Mouse (Mus musculus) adrenal gland, postnatal 36 days (tissue): ENCODE results near the gene Iffo2. TPM values are rescaled to one million over a fixed set of nuclear protein-coding genes. Genes with fewer than 3 reads are reported as not detected.
"Not testable (repeated sequence)": the region's sequence is repeated elsewhere in the genome, so short reads cannot be mapped to it uniquely, and the experiment has no call there.

ENCODE experiments used
- DNase-seq, 2 experiments: peaks; one replicate each; pipeline ENCODE4 v3.0.0; 2021; ENCODE audit warnings: mixed read lengths in 1 of 2
- long read RNA-seq, 2 experiments: library from polyadenylated mRNA; stranded (forward); transcript quantifications; one replicate each; pipeline ENCODE4 v2.0.0; 2021; ENCODE audit warnings: borderline sequencing depth in 2 of 2
- total RNA-seq, 2 experiments: library from RNA; stranded (reverse); gene quantifications; 2 replicates each; pipeline ENCODE4 v1.2.3; 2021

Gene Iffo2
- total RNA-seq = 10 to 100 TPM; 11.3 to 11.4 TPM
- long read RNA-seq, experiment 1, full-length matches to known transcripts = 5 of 8 reads
- long read RNA-seq, experiment 1, partial matches to known transcripts = 1 of 8 reads
- long read RNA-seq, experiment 1, other reads (novel, unspliced or antisense) = 2 of 8 reads
- long read RNA-seq, experiment 2, full-length matches to known transcripts = 1 of 1 reads
- long read RNA-seq, experiment 2, partial matches to known transcripts = 0 of 1 reads
- long read RNA-seq, experiment 2, other reads (novel, unspliced or antisense) = 0 of 1 reads

DNA sequence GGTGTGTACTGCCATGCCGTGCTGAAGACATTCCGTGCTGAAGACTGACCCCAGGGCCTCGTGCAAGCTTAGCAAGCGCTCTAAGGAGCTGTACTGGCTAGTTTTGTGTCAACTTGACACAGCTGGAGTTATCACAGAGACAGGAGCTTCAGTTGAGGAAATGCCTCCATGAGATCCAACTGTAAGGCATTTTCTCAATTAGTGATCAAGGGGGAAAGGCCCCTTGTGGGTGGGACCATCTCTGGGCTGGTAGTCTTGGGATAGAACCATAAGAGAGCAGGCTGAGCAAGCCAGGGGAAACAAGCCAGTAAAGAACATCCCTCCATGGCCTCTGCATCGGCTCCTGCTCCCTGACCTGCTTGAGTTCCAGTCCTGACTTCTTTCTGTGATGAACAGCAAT is at the start of gene Iffo2:
Gene Iffo2, plus strand, starts transcription at position 301 of the 400 bp plus-strand sequence.
- DNase-seq = not testable (repeated sequence)

DNA sequence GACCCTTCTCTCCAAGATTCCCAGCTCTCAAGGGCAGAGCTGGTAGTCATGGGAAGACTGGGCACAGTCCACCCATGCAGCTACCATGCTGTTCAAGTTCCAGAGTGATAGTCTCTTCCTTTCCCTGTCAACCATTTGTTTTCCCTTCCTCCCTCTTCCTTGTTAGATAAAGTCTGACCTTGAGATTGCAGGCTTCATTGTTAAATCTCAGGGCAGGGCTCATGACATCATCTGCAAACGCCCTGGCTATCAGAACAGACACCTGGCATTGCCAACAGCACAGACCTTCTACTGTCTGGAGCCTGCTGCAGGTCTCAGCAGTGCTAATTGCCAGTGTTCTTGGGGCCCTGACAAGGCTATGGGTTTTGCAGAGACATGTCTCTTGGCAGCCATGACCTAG is 48.9 kb upstream of the Iffo2 start:
- DNase-seq = no peak

DNA sequence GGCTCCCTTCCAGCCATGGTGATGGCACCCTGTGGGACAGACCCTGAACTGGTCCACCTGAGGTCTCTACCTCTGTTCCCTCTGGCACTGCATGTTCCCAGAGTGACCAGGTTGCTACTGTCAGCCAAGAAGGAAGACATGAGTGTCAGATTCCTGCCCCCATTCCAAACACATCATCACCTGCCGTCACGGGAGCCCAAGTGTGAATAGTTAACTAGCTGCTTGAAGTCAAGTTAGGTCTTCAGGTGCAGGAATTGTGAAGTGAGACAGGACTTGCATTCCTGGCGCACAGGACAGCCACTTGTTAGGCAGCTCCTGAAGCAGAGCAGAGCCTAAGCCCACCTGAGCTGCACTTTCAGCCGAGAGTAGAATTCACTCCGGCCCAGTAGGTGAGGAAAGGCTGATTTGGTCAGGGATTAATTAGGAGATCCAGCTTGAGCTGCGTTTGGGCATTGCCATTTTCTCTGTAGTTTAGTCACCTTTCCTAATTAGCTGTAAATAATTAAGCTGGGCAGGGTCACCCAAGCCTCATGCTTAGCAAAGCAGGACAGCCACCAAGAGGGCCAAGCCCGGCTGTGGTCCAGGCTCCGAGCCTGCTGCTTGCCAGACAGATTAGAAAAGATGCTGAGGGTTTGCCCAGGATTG is 46.8 kb upstream of the Iffo2 start:
- no peak for DNase-seq

DNA sequence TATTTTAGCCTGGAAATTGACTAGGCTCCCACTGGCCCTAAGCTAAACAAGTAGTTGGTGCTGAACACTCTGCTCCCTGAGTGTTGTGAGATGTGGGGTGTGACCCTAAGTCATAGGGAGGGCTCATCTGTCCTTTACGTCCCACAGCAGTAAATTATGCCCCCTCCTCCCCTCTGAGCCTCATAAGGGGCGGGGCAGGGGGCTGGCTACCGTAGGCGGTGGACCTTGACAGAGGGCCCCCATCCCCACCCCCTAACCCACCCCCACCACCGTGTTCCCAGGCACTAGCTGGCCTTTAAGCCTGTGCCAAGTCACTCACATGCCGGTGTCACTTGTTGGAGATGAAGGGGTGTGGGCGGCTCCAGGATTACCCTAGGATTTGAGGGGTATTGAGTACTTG is 45.9 kb upstream of the Iffo2 start:
- DNase-seq = no peak

DNA sequence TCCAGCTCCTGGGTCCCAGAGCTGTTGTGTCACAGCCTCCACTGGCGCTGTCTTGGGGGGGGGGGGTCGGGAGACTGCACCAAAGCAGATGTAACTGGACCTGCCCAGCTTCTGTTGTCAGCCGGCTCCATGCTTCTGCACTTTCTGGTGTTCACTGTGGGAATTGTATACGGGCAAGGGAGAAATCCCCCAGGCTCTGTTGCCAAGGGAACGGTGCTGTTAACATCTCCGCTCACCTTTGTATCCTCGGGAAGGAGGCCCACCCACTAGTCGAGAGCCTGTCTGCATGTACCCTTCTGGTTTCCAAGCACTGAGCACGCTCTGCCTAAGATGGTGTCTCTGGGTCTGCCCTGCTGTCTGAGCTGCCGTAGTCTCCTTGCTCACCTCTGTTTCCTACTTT is 43.3 kb upstream of the Iffo2 start:
- no peak for DNase-seq

DNA sequence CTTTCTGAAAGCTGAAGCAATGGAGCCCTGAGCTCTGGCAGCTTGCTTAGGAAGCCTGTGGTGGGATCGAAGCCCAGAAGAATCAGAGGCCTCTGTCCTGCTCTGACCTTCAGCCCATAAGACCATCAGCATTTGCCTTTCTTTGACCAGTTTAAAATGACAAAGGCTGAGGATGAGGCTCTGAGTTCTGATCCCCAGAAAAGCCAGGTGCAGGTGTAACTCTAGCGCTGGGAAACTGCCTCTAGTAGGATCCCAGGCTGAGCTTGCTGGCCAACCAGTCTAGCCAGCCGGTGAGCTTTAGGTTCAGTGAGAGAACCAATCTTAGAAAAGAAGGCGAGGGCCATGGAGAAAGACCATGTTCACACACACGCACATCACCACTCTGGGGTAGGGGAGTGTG is 42.0 kb upstream of the Iffo2 start:
- no peak for DNase-seq

DNA sequence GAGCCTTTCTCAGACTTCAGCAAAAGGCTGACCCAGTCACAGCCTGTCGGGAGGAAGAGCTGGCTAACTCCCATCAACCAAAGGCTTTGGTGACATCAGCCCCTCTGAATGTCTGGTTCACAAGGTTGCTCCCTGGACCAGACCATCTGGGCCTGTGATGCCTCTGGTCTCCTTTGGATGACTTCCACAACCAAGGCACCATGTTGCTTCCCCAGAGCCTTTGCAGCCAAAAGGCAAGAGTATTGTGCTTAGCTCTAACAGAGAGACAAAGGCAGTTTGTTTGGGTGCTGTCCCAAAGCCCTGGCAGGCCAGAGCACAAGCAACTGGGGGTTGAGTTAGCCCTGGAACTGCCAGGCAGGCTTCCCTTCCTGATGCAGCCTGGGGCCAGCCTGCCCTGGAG is 40.4 kb upstream of the Iffo2 start:
- no peak for DNase-seq

DNA sequence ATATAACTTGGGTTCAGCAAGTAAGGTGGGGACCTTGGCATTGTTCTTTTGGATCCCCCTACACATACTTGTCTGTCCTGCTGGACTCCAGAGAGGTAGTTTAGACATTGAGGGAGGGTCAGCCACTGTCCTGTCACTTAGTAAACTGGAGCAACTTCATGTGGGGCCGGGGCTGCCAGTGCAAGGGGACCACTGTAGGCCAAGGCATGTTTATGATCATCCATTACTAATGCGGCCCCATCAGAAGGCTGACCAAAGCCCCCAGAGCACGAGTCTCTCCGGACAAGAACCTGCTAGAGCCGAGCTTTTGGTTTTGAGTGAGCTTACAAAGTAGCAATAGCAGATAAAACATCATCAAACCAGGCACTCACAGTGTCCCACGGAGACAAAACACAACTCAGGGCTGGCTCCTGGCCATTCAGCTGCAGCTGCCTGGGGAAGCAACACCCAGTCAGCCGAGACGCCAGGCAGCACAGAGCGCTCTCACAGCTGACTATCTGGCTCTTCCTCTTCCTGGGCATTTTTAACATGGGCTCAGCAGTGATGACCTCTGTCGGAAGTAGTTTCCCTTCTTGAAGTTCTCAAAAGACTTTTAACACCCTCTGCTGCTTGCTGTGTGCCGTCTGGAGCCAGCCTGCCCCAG is 39.8 kb upstream of the Iffo2 start:
- DNase-seq = peak in 1 of 2 experiments; percentile 34

DNA sequence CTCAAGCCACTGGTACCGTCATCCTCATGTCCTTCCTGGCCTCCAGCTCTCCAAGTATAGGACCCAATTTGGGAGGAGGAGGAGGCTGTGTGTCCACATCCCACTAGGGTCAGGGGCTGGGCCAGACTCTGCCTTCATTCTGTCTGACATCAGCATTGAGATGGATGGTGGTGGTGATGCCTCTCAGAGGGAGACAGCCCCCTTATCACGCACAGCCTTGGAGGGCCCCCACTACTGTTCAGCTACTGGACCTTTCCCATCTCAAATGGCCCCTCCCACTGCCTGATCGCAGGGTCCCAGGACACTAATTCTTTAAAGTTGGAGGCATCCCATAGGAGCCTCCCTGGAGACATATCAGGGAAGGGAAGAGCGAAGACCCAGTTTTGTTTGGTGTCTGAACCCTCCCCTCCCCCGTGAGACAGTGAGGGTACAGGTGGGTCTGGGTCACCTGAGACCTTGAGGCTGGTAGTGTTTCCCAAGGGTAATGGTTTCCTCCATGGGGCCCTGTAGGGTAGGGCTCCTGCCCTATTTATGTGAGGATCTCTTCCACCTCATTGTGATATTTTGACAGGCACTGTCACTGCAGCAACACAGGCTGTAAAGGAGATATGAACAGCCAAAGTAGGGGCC is 38.7 kb upstream of the Iffo2 start:
- DNase-seq = no peak

DNA sequence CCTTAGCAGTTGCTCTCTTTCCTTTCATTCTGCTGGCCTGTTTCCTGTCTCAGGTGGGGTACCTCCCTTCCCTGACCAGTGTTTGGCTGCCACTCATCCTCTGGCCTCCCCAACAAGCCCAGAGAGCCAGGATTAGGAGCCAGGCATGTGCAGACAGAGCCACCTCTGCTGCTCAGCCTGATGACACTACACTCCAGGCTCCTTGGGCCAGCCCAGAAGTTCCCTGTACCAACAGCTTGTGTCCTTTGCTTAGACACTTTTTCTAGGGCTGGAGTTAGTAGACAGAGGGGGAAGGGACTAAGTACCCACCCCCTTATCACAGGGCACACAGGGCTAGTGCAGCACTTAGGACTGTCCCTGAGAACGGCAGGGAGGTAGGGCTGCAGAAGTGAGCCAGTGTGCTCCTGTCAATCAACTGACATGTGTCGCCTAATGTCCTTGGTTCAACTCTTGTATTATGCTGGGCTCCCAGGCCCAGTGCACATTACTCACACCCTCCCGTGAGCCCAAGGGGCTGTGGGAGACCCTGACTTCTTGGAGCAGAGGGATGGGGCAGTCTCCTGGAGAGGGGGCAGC is 38.0 kb upstream of the Iffo2 start:
- DNase-seq = peak in 1 of 2 experiments; percentile 27

DNA sequence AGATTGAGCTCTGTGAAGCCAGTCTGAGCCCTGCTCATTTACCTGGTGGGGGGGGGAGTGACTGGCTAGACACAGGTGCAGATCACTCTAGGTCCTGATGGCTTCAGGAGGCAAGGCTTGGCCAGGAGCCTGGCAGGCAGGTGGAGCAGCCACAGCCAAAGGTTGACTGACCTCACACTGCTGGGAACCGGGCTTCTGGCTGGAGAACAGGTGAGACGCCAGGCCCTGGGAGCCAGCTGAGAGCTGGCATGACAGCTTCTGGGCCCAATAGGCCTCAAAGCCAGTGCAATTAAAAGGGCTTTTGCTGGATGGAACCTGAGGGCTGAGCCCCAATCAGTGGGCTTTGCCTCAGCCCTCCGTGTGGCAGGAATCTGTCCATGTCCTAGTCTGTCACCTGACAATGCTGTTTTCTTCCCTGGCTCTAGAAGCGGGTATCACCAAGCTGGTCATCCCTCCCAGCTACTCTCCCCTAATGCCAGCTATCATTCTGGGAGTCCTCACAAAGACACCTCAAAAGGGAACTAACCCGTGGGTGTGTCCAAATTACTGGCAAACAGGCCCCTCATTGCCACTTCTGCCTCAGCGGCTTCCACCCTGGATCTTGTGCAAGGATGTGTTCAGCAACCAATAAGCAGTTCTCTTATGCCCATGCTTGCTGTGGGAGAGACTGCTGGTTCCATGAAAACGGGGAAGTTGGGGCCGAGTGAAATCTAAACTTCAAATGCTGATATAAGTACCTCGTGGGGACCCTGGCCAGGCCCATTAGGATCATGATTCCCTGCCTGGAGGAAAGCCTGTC is 36.9 kb upstream of the Iffo2 start:
- DNase-seq = peak in 1 of 2 experiments; percentile 28

DNA sequence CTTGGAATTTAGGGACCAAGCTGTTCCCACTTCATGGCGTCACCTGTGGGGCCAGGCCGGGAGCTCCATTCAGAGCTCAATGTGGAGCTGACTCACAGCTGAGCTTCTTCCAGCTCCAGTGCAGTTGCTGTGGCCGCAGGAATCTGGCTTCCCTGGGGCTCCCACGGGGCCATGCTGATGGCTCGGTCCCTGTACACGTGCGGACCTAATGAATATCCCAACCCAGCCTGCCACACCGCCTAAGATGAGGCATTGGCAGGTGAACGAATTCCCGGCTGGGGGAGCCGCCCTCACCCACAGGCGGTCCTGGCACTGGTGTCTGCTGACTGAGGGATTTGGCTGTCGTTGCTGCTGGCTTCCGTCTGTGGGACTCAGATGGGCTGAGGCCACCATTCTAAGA is 29.5 kb upstream of the Iffo2 start:
- DNase-seq = no peak

DNA sequence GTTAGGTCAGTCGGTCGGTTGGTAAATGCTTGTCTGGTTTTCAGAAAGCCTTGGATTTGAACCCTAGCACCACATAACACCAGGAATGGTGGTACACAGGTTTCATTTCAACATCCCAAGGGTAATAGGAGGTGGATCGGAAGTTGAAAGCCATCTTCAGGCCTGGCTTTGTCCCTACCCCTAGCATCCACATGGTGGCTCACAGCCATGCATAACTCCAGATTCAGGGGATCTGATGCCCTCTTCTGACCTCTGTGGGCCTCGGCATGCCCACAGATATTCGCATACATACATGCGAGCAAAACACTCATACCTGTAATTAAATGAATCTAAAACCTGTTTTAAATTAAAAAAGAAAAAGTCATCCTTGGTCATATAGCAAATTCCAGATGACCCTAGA is 28.6 kb upstream of the Iffo2 start:
- no peak for DNase-seq

DNA sequence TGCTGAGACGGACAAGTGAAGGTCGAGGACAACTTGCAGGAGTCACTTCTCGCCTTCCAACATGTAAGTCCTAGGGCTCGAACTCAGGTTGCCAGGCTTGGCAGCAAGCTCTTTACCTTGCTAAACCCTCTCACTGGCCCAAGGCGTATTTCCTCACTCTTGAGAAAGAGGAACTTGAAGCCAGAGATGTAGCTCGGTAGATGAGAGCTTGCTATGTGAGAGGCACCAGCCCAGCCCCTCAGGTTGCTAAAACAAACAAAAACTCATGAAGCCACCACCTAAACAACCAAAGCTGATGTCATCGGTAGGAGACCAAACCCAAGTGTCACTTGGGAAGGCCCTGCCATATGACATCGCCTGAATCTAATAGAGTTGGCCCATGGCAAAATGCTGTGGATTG is 26.4 kb upstream of the Iffo2 start:
- DNase-seq = no peak

DNA sequence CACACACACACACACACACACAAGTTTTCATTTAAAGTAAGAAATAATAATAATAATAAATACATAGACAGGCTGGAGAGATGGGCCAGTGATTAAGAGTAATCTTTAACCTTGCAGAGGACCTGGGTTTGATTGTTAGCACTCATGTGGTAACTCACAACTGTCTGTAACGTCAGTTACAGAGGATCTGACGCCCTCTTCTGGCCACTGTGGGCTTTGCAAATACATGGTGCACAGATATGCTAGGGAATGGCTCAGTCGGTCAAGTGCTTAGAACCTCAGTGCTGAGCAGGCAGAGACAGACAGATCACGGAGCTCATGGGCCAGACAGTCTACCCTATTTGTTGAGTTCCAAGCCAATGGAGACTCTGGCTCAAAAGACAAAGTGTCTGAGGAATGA is 24.6 kb upstream of the Iffo2 start:
- DNase-seq = no peak

DNA sequence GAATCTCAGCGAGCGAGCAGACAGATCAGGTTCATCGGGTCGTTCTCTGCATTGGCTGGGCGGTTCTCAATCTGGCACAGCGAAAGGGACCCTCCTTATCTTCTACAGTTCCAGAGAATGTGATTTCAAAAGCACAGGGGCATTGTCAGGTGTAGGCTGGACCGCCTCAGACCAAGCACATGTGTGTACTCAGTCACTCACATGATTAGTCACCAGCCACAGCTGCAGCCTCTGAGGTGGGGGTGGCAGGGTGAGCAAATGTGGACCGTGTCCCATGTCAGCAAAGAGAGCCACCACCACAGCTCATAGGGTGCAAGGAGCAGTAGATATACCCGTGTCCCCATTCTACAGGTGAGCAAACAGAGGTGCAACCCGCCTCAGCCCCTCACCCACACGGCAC is 23.6 kb upstream of the Iffo2 start:
- DNase-seq = no peak

DNA sequence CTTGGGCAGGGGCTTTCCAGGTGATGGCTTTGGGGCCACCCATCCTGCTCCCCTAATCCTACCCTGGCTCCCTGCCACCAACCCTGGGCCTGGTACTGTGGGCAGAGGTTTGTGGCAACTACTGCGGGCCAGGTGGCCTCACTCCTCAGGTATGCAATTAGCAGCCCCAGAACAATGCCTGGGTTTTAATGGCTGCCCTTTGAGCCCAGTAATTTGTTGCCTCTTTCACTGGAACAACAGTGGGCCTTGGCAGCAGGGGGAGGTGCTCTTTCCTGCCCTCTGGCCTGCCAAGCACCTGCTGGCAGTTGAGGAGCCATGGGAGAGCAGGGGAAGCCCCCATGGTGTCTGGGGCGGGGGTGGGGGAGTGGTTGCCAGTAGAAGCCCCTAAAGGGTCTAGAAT is 21.3 kb upstream of the Iffo2 start:
- DNase-seq = no peak

DNA sequence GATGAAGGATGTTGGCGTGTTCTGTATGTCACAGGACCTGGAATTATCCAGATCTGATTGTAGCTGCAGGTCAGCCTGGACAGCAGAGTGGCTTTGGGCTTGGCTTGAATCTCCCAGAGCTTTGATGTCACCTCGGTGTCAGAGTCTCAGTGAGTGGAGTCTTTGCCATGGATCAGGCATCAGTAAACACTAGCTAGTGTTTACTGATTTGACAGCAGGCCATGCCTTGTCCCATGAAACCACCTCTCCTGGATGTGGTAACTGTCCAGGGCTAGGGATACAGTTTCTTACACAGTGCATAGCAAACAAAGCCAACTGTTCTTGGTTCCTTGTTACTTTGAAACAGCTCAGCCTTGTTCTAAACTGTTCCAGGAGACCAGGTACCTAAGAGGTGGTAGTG is 18.8 kb upstream of the Iffo2 start:
- DNase-seq = no peak

DNA sequence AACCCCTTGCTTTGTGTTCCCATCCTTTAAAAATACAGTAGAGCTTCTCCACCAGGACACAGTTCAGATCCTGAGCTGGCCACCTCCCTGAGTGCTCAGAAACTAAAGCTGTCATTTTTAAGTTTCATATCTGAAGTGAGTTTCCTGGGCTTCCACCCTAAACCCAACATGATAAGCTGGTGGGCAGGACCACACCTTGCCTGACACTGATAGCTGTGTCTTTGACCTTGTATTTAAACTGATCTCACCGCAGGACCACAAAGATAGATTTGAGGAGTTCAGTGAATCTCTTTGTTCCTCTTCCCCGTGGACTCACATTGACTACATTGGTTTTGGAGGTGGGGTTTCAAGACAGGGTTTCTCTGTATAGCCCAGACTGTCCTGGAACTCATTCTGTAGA is 17.4 kb upstream of the Iffo2 start:
- DNase-seq = no peak

DNA sequence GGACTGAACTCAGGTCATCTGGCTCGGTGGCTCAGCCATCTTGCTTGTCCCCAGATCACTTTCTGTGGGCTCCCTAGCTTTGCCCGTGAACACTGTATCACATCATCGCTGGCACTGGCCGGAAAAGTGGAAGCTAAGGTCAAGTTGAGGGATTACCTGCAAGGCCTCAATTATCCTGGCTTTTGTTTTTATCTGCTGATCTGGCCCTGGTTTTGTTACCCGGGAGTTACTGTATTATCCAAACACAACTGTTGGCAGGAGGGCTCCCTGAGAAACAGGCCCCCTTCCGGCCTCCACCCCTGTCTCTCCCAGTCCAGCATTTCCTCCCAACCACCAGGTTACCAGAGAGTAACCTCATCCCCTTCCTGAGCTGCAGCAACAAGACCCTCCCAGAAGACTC is 11.1 kb upstream of the Iffo2 start:
- no peak for DNase-seq

DNA sequence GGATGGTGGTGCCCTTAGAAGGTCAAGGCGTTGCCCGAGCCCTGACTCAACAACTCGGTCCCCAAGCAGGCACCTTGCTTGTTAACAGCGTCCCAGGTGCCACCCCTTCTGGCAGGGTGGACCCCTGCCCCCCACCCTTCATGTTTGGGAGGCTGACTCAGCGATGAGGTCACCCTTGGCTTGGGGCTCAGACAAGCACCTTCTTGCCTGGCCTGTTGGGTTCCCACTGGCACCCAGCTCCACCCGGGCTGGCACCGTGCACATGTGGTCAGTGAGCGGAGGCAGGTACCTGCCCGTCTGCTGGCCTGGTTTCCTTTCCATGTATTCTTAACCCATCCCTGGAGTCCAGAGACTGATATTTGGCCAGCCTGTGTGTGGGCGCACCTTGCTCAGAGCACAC is 8.4 kb upstream of the Iffo2 start:
- no peak for DNase-seq

DNA sequence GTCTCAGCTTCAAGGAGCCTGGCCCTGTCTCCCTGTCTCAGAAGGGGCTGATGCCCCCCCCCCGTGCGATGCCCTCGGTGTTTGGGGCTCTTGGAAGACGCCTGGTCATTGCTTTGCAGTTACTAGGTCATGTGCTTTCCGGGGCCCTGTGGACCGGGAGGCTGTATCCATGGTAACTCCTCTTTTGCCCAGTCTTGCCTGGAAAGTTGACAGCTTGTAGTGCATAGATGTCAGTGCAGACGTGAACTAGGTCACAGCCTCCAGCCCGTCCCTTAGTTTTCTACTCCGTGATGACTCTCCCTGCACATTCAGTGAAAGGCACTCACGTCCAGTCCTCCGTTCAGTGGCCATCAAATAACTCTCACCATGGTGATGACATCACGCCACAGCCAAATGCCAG is 3.9 kb upstream of the Iffo2 start:
- DNase-seq = no peak
